Mouse (Mus musculus): Measurements from ENCODE around the gene Pigk. TPM values are rescaled to one million over a fixed set of nuclear protein-coding genes. Genes with fewer than 3 reads are reported as not detected.

Pigk gene
- polyA plus RNA-seq, 1 experiment, result 4.4 TPM

- TF ChIP-seq GATA1 (IDR thresholded peaks at IDR 0.05; ENCODE audit: low read length), result no peak
Observed at GRCm38 (mm10) chr3:152990787-152991186, 276.9 kb downstream of the Pigk start.

- no peak for TF ChIP-seq GATA1 (IDR thresholded peaks at IDR 0.05; ENCODE audit: low read length)
Observed at GRCm38 (mm10) chr3:152993608-152994007, 279.7 kb downstream of the Pigk start.

- no peak for TF ChIP-seq GATA1 (IDR thresholded peaks at IDR 0.05; ENCODE audit: low read length)
Observed at GRCm38 (mm10) chr3:152998106-152998505, 284.2 kb downstream of the Pigk start.

GRCm38 (mm10) chr3:152998901-152999300, 285.0 kb downstream of the Pigk start:
- no peak for TF ChIP-seq GATA1 (IDR thresholded peaks at IDR 0.05; ENCODE audit: low read length)

GRCm38 (mm10) chr3:153006893-153007292, 293.0 kb downstream of the Pigk start:
- TF ChIP-seq GATA1 (IDR thresholded peaks at IDR 0.05; ENCODE audit: low read length), result no peak

DNA sequence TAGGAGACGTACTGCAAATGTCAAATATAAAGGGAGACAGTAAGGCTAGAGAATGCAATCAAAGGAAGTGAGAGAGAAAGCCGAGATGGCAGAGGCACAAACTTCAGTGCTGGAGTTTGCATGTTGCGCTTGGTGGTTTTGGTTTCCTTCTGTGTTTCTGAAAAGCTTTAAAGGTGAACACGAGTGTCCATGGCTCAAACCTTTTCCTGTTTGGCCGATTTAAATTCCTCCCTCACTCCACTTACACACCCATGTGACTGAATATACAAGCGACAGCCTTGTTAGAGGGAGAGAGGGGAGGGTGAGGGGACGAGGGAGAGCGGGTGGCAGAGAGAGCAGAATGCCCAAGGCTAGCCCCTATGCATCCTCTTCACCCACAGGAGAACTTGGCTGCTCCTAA, 302.5 kb downstream of the Pigk start:
- TF ChIP-seq GATA1 (IDR thresholded peaks at IDR 0.05; ENCODE audit: low read length), result no peak

- no peak for TF ChIP-seq GATA1 (IDR thresholded peaks at IDR 0.05; ENCODE audit: low read length)
Observed at GRCm38 (mm10) chr3:153018051-153018450, 304.2 kb downstream of the Pigk start.

- TF ChIP-seq GATA1 (IDR thresholded peaks at IDR 0.05; ENCODE audit: low read length), result no peak
Observed at GRCm38 (mm10) chr3:153024016-153024415, 310.1 kb downstream of the Pigk start.

Other genes starting within 250 kb of the Pigk start
- gene Ak5, start 45.7 kb upstream of the Pigk start, polyA plus RNA-seq (2012), result not detected in 2 replicates

Data from G1E-ER4 (cell line).